Mouse (Mus musculus) C2C12 (cell line): ENCODE measurements at regions not wholly inside any gene's neighbourhood (a gene's known extent, or its start where the extent isn't known, plus 50 kb on each side); places are given as distances from the start of the nearest gene placed in this dataset.

Experiments used
- H3K27me3 ChIP-seq: one replicate; pipeline ENCODE4 v1.6.1; 2011; ENCODE audit not compliant: control insufficient read depth, insufficient read depth, insufficient read length
- H3K36me3 ChIP-seq: one replicate; pipeline ENCODE4 v1.6.1; 2011; ENCODE audit not compliant: control insufficient read depth, insufficient read depth
- H3K4me3 ChIP-seq: one replicate; pipeline ENCODE4 v1.5.1; 2011; ENCODE audit warnings: mild to moderate bottlenecking, control low read depth; ENCODE audit not compliant: poor library complexity, insufficient read depth, severe bottlenecking
- H3K79me2 ChIP-seq: one replicate; pipeline ENCODE4 v1.6.1; 2011; ENCODE audit not compliant: control insufficient read depth, insufficient read depth
- H3K79me3 ChIP-seq: one replicate; pipeline ENCODE4 v1.6.1; 2011; ENCODE audit warnings: low read depth, control low read depth
- H3ac ChIP-seq: one replicate; pipeline ENCODE3; 2011; ENCODE audit warnings: low read depth; ENCODE audit not compliant: control insufficient read depth, insufficient read length
- CEBPB ChIP-seq: IDR thresholded peaks from one replicate; pipeline ENCODE4 v1.6.1; 2011; ENCODE audit warnings: low read depth, mild to moderate bottlenecking, control low read depth, moderate library complexity
- CTCF ChIP-seq: IDR thresholded peaks from one replicate; pipeline ENCODE4 v1.5.1; 2011; ENCODE audit not compliant: control insufficient read depth, insufficient read depth, insufficient read length
- FOSL1 ChIP-seq: IDR thresholded peaks from one replicate; pipeline ENCODE4 v1.8.0; 2011; ENCODE audit warnings: mild to moderate bottlenecking, low read length; ENCODE audit not compliant: poor library complexity, insufficient read depth, severe bottlenecking
- MAX ChIP-seq: IDR thresholded peaks from one replicate; pipeline ENCODE4 v1.6.1; 2011; ENCODE audit warnings: mild to moderate bottlenecking, control low read depth
- MYOD1 ChIP-seq: IDR thresholded peaks from one replicate; pipeline ENCODE4 v1.6.1; 2011; ENCODE audit warnings: low read depth; ENCODE audit not compliant: control insufficient read depth, insufficient read length
- MYOG ChIP-seq: IDR thresholded peaks from one replicate; pipeline ENCODE4 v1.6.1; 2011; ENCODE audit not compliant: control insufficient read depth, insufficient read length; ENCODE audit errors: extremely low read depth
- USF1 ChIP-seq: IDR thresholded peaks from one replicate; pipeline ENCODE4 v1.6.1; 2011; ENCODE audit warnings: low read depth, mild to moderate bottlenecking, control low read depth, moderate library complexity

DNA sequence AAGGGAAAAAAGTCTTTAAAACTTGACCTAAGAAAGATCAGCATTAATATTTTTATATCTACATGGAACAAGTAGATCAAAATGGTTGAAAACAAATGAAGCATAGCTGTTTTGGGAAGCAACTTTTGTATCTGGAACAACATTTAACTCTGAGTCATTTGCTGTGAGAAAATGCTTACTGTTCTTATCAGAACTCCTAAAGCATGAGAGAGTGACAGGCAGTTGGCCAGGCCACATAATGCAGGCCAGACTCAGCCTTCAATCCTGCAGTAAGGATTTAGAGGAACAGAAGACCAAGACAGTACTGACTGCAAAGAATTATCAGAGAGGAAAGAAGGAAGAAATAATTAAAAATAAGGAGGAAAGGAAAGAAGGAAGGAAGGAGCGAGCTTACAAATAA is 275.8 kb downstream of the Gm11361 start:
- TF ChIP-seq MYOG: no peak
- no peak for TF ChIP-seq MYOD1
- no peak for TF ChIP-seq CTCF
- no peak for TF ChIP-seq MAX
- no peak for TF ChIP-seq FOSL1
- no peak for TF ChIP-seq CEBPB
- TF ChIP-seq USF1: no peak
- no peak overlapping the region for H3K4me3 ChIP-seq
- no peak overlapping the region for H3ac ChIP-seq
- H3K27me3 ChIP-seq: no peaks in the 10 kb centered on the region
- H3K79me2 ChIP-seq: no peaks in the 10 kb centered on the region
- no peaks in the 10 kb centered on the region for H3K36me3 ChIP-seq
- H3K79me3 ChIP-seq: no peaks in the 10 kb centered on the region

DNA sequence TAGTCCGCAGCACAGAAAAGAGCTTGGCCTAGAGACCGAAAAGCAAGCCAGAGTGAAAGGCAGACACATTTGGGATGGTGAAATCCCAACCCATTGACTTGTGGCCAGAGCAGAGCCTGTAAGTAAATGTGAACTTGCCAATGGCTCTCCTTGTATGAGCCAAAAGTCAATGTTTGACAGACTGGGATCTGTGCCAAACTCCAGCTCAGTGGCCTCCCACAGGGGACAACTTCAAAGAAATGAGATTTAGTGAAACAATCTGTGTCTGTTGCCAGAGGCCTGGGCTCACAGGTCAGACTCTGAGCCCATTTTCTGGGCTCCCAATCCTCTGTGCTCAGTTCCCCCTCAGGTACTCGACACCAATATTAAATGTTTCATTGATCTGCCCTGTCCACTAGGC is 274.9 kb downstream of the Gm11361 start:
- no peak for TF ChIP-seq MYOG
- H3K79me2 ChIP-seq: no peaks in the 10 kb centered on the region
- H3K27me3 ChIP-seq: no peaks in the 10 kb centered on the region
- H3K4me3 ChIP-seq: no peak overlapping the region
- no peak overlapping the region for H3ac ChIP-seq
- H3K36me3 ChIP-seq: no peaks in the 10 kb centered on the region
- no peaks in the 10 kb centered on the region for H3K79me3 ChIP-seq

DNA sequence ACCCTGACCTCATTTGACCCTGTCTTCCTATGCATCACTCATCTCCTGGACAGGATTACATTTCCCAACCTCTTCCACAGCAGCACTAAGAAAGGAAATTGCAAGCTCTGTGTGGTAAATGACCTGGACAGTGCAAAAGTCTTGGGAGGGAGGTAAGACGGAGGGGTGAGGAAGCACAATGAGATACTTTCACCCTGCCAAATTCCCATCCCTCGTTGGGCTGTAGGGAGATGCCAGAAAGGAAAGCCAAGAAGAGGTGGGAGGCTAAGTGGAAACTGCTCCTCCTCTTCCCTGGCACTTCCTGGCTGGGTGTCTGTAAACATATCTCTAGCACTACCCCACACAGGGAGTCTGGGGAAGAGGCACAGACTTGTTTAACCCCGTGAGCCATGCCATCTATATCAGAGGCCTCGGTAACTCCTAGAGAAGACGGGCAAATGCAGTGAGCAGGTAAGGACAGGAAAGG is 274.2 kb downstream of the Gm11361 start:
- Histone ChIP-seq H3K27me3 (no peaks in the 10 kb centered on the region), H3ac (no peak overlapping the region), H3K36me3 (no peaks in the 10 kb centered on the region), H3K4me3 (no peak overlapping the region), H3K79me2 (no peaks in the 10 kb centered on the region), H3K79me3 (no peaks in the 10 kb centered on the region)
- TF ChIP-seq CTCF (no peak), USF1 (no peak), FOSL1 (no peak), MYOG (no peak), MYOD1 (no peak), MAX (no peak), CEBPB (no peak)

DNA sequence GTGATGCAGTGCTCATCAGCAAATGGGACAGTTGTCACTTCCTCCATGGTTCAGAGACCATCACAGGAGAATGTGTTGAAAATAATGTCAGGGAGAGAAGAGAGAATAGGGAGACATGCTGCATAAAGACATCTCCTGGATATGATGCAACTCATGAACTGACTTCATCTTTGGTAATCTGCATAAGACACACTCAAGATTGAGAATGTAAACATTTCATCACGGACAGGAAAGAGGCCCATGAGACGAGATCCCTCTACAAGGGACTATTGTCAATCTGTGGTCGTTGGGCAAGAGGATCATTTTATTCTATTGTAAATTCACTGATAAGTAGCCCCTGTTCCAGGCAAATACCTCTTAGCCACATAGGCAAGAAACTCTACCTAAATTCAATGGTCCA is 273.6 kb downstream of the Gm11361 start:
- H3K79me3 ChIP-seq: no peaks in the 10 kb centered on the region
- no peak for TF ChIP-seq FOSL1
- TF ChIP-seq MYOD1: no peak
- TF ChIP-seq CTCF: no peak
- no peak for TF ChIP-seq USF1
- TF ChIP-seq CEBPB: no peak
- no peak overlapping the region for H3K4me3 ChIP-seq
- no peaks in the 10 kb centered on the region for H3K36me3 ChIP-seq
- no peaks in the 10 kb centered on the region for H3K79me2 ChIP-seq
- H3K27me3 ChIP-seq: no peaks in the 10 kb centered on the region
- H3ac ChIP-seq: no peak overlapping the region

- TF ChIP-seq MAX: no peak
- TF ChIP-seq CTCF: no peak
- no peak for TF ChIP-seq USF1
- peak; percentile 86 for TF ChIP-seq CEBPB
- TF ChIP-seq MYOD1: no peak
- TF ChIP-seq MYOG: no peak
- no peak for TF ChIP-seq FOSL1
These were observed 271.7 kb downstream of the Gm11361 start for GRCm38 (mm10) chr13:28528898-28529511.

DNA sequence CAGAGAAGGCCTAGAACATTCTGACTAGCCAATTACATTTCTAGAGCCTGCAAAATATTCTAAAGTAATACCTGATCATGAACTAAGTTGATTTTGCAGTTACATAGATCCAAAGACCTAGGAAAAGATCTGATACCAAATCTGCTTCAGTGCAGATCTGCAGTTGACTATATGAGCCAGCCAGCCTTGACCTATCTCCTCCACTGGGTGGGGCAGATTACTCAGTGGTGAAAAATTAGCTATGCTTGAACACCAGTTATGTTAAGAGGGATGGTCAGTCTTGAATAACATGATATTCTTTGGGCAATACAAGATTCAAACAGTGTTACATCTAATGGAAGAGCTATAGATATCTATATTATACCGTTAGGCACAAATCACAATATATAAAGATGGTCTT is 269.0 kb downstream of the Gm11361 start:
- H3K79me2 ChIP-seq: no peaks in the 10 kb centered on the region
- H3K79me3 ChIP-seq: no peaks in the 10 kb centered on the region
- no peak overlapping the region for H3ac ChIP-seq
- no peak for TF ChIP-seq CTCF
- TF ChIP-seq CEBPB: no peak
- no peak for TF ChIP-seq MAX
- no peak for TF ChIP-seq FOSL1
- no peak for TF ChIP-seq MYOG
- H3K27me3 ChIP-seq: no peaks in the 10 kb centered on the region
- no peaks in the 10 kb centered on the region for H3K36me3 ChIP-seq
- no peak overlapping the region for H3K4me3 ChIP-seq

More at GRCm38 (mm10) chr13:28528898-28529511, 271.7 kb downstream of the Gm11361 start:
- Histone ChIP-seq H3K79me2 (no peaks in the 10 kb centered on the region), H3K4me3 (no peak overlapping the region), H3ac (no peak overlapping the region), H3K27me3 (no peaks in the 10 kb centered on the region), H3K36me3 (no peaks in the 10 kb centered on the region), H3K79me3 (no peaks in the 10 kb centered on the region)
